Mouse (Mus musculus): ENCODE measurements around the gene Psmd9.

DNA sequence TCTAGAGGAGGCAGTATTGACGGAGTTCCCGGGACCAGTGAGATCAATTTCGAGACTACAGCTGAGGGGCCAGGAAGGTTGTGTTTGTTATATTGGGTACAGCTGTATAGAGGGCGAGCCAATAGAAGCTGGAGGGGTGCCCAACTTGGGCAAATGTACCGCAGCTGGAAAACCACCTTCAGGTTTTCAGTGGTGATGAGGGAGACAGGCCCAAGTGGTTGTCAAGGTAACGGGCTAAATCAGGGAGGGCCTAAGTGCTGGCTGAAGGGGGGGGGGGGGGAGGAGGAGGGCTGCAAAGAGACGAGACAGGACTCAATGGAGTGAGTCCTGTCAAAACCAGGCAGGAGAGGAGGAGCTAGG lies 35.4 kb upstream of the Psmd9 start:
- TF ChIP-seq CTCF (IDR thresholded peaks at IDR 0.05; ENCODE audit: borderline replicate concordance, insufficient read depth, low read depth, low read length) (no peak), POLR2A (IDR thresholded peaks at IDR 0.05; ENCODE audit: borderline replicate concordance, insufficient read depth, low read length) (no peak)

All from cerebellum, adult 2 months (tissue).